Mouse (Mus musculus) left cerebral cortex, postnatal 14 days (tissue): ENCODE measurements at regions not wholly inside any gene's neighbourhood (a gene's known extent, or its start where the extent isn't known, plus 50 kb on each side); places are given as distances from the start of the nearest gene placed in this dataset.
"Not testable (repeated sequence)": the region's sequence is repeated elsewhere in the genome, so short reads cannot be mapped to it uniquely, and the experiment has no call there.

Source experiments
- DNase-seq, 2 experiments: peaks; one replicate each; pipeline ENCODE4 v3.0.0; 2021 to 2022; ENCODE audit warnings: low spot score in 2 of 2, mixed read lengths in 1 of 2
- intact Hi-C: fragments of 180-260 bp; cut with DNase I; formaldehyde crosslinking; loops from one replicate; pipeline ENCODE4 v1.15.1; 2025

DNA sequence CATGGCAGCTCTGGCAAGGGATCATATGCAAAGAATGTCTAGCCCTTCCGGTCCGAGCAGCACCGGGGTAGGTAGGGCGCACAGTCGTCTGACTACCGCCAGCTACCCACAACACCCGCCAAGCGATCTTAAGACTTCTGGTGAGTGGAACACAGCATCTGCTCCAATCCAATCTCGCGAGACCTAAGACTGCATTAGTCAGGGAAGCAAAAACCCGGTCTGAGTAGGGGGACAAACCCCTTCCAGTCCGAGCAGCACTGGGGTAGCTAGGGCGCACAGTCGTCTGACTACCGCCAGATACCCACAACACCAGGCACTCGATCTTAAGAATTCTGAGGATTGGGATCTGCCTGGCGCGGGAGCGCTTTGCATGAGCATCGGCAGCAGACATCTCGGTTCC, 57.1 kb downstream of the Nap1l2 start:
- intact Hi-C loops, DNase-seq: not testable (repeated sequence)

DNA sequence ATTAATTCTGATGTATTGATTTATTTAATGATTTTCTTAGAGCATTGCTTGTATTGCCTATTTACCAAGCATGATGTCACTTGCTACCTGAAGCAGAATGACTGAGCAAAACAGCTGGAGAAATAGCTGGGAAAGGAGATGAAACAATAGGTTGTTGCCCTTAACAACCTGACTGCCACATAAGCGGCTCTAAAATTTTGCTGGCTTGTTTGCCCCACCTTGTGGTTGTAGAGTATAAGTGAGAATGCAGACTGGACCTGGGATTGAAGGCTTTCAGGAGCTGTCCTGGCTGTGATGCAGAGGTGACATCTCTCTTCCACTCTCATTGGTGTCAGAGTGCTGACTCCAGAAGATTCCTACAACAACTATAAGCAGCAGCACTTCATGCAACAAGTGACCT, 77.3 kb downstream of the Nap1l2 start:
- peak; percentile 28 to 36 for DNase-seq
- intact Hi-C loops = loop anchor here (5.0 kb wide), 1 partner anchor 152 kb away; no protein-coding TSS in a partner anchor

DNA sequence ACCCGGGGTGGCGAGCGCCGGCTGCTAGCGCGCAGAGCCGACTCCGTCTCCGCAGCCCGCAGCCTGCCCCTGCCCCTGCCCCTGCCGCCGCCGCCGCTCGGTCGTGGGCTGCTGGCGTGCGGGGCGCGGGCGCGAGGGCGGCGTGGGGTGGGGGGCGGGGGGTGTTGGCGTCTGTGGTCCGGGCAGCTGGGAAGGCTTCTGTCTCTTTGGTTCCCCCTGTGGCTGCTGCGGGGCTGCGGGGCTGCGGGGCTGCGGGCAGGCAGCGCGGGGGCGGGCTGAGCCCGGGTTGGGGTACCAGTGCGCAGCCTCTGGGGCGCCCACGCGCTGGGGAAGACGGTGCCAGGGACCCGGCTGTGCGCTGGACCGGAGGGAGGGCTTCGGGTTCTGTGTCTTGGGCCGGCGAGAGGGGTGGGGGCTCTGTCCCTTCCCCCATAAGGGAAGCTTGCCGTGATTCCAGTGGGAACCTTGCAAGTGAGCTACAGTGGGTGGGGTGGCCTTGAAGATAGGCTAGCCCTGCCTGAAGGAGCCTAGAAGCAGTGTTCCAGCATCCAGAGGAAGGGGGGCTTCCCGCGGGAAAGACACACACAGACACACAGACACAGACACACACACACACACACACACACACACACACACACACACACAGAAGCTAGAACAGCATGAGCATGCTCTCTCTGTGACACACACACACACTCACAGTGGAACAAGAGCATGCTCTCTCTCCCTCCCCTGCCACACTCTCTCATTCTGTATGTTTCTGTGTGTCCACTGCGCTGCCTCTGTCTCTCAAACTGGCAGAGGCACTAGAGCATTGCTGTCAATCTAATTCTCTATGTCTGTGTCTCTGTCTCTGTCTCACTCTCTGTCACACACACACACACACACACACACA, 118.5 kb downstream of the Nap1l2 start:
- intact Hi-C loops = not testable (repeated sequence)
- peak in 1 of 2 experiments; percentile 3 for DNase-seq

DNA sequence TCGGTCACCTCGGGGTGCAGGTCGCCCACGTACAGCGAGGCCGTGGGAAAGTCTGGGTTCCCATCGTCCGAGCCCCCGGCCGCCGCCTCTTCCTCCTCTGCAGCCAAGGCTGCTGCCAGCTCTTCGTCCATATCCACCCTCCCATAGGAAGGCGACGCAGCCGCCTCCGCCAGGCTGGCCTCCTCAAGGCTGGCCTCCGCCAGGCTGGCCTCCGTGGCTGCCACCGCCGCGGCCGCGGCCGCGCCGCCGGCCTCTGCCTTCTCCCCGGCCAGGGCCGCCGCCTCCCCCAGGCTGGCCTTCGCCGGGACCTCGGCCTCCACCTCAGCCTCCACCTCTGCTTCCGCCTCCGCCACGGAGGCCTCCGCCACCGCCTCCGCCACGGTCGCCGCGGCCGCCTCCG, 119.3 kb downstream of the Nap1l2 start:
- intact Hi-C loops, DNase-seq: not testable (repeated sequence)

DNA sequence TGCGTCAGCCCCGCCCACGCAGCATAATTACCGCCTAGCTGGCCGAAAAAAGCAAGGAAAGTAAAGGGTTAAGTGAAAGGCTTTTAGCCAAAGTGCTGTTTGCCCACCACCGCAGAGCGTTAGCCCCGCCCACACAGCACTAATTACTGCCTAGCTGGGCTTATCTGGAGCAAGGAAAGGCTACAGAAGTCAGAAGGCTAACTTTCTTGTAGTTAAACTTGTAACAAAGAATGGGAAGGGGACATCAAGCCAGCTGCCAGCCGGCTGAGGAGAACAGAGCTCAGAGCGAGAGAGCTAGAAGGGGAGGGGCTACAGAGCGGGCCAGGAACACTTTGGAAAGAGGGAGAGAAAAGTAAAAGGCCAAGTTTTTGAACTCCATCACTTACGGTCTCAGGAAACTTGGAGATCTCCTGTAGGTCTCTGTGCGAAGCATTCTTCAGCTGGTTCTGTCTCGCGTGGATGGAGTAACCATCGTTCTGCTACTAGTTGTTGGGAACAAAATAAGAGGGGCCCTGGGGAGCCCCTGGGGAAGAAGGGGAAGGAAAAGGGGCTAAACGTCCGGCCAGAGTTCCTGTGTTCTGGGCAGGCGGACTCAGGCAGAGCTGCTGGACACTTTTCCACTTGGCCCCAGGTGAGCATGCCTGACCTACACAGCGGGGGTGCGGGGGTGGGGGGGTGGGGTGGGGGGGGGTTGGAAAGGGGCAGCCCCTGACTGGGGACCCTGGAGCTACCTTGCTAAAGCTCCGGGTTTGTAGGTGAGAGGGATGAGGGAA, 98.3 kb downstream of the 1700018G05Rik start:
- intact Hi-C loops = no loop called here
- no peak for DNase-seq

DNA sequence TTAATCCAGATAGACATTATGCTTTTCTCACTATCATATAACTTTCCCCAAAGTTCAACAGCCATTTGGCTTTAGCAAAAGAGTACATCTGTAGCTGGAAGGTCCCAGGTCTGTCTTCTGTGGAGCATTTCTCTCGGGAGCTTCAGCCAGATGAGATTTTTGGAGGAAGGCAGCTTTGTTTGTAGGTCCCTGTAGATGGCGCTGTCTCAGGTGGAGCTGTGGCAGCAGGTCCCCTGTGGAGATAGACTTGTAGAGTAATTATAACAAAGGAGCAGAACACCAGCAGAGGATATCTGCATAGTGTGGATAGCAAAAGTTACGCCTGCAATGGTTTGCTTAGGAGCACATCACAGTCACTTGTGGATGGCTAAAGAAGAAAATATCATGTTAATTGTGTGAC, 97.3 kb downstream of the 1700018G05Rik start:
- peak; percentile 6 to 13 for DNase-seq
- intact Hi-C loops = not testable (repeated sequence)

DNA sequence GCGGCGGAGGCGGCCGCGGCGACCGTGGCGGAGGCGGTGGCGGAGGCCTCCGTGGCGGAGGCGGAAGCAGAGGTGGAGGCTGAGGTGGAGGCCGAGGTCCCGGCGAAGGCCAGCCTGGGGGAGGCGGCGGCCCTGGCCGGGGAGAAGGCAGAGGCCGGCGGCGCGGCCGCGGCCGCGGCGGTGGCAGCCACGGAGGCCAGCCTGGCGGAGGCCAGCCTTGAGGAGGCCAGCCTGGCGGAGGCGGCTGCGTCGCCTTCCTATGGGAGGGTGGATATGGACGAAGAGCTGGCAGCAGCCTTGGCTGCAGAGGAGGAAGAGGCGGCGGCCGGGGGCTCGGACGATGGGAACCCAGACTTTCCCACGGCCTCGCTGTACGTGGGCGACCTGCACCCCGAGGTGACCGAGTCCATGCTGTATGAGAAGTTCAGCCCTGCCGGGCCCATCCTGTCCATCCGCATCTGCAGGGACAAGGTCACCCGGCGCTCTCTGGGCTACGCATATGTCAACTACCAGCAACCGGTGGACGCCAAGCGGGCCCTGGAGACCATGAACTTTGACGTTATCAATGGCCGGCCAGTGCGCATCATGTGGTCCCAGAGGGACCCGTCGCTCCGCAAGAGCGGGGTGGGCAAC, 85.4 kb downstream of the 1700018G05Rik start:
- intact Hi-C loops, DNase-seq: not testable (repeated sequence)

DNA sequence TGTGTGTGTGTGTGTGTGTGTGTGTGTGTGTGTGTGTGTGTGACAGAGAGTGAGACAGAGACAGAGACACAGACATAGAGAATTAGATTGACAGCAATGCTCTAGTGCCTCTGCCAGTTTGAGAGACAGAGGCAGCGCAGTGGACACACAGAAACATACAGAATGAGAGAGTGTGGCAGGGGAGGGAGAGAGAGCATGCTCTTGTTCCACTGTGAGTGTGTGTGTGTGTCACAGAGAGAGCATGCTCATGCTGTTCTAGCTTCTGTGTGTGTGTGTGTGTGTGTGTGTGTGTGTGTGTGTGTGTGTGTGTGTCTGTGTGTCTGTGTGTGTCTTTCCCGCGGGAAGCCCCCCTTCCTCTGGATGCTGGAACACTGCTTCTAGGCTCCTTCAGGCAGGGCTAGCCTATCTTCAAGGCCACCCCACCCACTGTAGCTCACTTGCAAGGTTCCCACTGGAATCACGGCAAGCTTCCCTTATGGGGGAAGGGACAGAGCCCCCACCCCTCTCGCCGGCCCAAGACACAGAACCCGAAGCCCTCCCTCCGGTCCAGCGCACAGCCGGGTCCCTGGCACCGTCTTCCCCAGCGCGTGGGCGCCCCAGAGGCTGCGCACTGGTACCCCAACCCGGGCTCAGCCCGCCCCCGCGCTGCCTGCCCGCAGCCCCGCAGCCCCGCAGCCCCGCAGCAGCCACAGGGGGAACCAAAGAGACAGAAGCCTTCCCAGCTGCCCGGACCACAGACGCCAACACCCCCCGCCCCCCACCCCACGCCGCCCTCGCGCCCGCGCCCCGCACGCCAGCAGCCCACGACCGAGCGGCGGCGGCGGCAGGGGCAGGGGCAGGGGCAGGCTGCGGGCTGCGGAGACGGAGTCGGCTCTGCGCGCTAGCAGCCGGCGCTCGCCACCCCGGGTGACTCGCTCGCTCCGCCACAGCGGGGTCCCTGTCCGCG, 84.4 kb downstream of the 1700018G05Rik start:
- peak in 1 of 2 experiments; percentile 1 for DNase-seq
- intact Hi-C loops = not testable (repeated sequence)

DNA sequence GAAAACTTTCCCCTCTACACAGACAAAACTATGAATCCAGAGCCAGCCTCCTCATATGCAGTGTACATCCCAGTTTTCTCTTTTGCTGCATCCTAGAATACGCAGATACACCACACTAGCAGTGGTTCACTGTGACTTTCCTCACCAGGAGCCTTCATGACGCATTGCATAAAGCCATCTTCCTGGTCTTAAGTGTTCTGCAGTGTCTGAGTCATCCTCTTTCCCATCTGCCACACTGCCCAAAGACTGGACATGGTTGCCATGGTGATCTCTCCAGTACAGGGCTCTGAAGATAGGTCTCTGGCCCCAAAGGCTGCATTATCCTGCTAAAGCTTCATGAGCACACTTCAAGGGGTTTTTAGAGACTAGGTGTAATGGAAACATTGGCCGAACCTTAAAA, 65.8 kb downstream of the 1700018G05Rik start:
- intact Hi-C loops = not testable (repeated sequence)

More for the DNA sequence above, 65.8 kb downstream of the 1700018G05Rik start:
- not testable (repeated sequence) for DNase-seq
